Mouse (Mus musculus) left cerebral cortex, postnatal 14 days (tissue): ENCODE measurements around the gene Tcf20. TPM values are rescaled to one million over a fixed set of nuclear protein-coding genes. Genes with fewer than 3 reads are reported as not detected.

Experiments
- DNase-seq, 2 experiments: peaks; one replicate each; pipeline ENCODE4 v3.0.0; 2021 to 2022; ENCODE audit warnings: low spot score in 2 of 2, mixed read lengths in 1 of 2
- intact Hi-C: fragments of 180-260 bp; cut with DNase I; formaldehyde crosslinking; loops from one replicate; pipeline ENCODE4 v1.15.1; 2025
- total RNA-seq, 2 experiments: library from RNA; stranded (reverse); gene quantifications; 2 replicates each; pipeline ENCODE4 v1.2.3; 2021

Gene Tcf20
- total RNA-seq, 2 experiments from 2014 or later: 127 to 151 TPM

DNA sequence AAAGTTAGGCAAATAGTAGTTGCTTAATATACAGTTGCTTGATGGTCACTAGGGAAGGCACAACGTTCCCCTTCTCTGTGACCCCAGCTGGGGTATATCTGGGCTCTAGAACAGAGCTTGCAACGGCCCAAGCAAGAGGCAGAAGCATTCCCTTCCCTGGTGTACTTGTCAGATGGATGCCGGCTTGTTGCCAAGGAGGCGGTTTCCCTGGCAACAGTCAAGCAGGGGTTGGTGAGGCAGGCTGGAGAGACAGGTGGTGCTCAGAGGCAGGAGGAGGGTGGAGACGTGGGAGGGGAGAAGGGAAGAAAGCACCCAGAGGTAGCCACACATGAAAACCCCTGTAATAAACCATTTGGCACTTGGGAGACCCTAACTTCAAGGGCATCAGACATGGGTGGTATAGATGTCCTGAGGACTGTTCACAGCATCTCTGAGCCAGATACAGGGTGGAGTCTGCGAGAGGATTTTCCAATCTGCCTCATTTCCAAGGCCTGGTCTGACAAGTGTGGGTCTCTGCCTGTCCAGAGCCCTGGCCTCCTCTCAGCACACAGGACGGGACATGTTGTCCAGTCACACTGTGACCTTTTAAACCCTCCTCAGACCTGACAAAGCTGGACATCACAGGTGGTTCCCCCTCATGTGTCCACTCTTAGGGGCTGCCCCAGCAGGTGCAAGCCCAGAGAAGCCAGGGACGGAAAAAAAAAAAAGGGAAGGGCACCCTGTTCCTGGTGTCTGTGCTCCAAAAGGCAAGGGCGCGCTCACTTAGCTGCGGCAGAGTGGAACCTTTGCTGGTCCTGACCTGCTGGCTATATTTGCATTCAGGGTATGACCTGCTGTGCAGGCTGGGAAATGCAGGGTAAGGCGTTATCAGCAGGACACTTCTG is 15.2 kb upstream of the Tcf20 start:
- intact Hi-C loops: no loop called here
- DNase-seq: peak; percentile 93 to 96

DNA sequence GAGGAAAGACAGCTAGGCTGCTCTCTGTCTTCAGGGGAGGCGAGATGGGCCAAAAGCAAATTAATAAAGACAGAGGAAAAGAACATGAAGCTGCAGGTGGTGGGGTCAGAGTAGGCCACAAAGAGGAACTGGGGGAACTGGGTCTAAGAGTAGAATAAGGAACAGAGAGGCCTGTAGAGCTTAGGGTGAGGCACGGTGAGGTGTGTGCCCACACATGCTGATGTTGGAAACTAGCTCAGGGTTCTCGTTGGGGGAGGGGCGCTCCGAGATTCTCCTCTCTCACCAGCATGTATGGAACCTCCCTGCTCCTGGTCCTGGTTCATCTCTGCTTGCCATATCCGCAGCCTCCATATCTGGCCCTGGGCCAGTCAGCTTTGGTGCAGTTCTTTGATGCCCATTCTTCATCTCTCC is 11.1 kb upstream of the Tcf20 start:
- intact Hi-C loops: no loop called here
- DNase-seq: no peak

DNA sequence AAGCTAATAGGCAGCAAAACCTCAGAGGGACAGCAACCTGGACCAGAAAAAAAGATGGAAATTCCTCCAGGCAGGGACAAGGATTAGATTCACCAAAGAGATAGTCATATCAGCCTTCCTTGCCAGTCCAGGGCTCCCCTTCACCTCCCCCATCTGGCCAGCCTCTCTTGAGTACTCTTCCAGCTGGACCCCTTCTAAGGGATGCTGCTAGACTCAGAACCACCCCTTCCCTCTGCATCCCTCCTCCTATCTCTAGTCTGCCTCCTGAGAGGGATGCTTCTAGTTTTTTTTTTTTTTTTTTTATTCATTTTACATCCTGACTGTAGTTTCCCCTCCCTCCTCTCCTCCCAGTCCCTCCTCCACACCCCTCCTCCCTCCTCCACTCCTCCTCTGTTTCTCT is 8.8 kb upstream of the Tcf20 start:
- intact Hi-C loops: no loop called here
- DNase-seq: no peak

DNA sequence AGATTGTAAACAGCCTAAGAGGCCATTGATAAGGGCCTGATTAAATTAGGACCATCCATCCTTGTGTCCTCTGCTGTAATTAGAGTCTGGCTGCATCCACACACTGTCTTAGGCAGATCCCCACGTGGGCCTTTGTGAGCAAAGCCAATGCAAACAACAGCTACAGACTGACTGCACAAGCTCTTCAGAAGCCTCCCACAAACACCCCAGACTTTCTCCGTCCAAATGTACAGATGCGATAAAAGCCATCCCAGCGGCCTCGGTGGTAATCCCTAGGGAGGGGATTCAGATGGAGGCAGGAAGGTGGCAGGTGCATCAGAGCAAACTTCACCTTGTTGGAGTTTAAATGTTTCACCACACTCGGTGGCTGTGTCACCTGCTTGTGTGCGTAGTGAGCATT is 7.6 kb upstream of the Tcf20 start:
- peak; percentile 40 to 70 for DNase-seq
- intact Hi-C loops: no loop called here

DNA sequence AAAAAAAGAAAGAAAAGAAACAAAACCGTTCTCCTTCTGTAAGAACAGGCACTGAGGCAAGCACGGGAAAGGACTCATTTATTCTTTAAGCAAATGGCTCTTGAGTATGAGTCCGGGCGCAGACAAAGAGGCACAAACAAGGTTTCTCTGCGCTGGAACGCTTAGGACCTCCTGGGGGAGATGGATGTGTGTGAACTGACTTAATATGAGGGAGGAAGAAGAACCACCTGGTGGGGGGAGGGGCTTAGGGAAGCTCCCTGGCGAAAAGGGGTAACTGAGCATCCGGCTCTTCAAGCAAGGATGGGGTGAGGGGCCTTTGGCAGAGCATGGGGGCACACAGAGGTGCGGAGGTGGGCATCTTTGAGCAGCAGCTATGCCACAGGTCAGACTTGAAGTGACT is 5.2 kb upstream of the Tcf20 start:
- intact Hi-C loops: no loop called here
- DNase-seq: no peak

DNA sequence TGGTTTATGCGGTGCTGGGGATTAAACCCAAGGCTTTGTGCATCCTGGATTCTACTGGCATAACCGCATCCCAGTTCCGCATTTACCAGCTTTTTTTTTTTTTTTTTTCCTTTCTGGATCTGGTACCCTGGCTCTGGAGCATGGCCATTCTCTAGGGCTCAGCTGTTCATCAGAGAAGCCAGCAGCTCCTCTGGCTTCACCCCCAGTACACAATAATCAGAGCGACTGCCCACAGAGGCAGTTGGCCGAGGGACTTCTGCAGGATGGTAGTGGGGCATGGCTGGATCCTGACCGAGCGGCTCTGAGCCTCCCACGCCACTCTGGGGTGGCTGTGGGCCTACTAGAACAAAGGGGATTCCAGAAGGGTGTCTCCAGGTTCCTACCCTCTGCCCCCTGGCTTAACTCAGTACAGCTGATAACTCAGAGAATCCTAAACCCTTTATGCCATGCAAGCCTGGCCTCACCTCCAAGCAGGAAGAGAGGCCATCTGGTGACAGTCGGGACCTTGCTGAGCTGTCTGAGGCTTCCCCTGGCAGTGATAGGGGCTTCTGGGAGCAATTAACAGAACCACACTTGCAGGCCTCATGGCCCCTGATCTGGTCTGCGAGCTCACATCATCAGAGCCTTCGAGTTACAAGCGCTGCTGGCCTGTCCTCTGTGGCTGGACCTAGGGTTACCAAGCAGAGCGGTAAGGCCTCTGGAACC is 4.6 kb upstream of the Tcf20 start:
- intact Hi-C loops: no loop called here
- DNase-seq: no peak

DNA sequence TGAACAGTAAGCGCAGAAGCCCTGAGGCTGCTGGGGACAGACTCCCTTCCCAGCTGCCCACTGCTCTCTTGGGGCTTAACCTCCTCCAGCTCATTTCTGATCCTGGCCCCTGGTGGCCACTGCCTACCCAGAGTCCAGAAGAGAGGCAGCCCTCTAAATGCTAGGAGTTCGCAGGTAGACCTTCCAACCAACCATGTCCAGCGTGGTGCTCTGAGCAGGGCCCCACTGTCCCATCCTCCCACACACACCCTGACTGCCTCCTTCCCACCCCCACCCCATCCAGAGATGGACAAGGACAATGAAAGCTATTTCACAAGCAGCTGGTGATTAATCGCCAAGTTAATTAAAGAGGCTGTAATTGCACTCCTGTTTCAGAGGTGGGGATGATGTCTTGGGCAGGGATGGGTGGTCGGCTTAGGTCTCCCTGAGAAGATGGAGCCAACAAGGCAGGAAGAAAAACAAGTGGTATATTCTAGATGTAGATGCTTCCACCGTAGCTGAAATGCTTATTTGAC is 1.6 kb upstream of the Tcf20 start:
- no peak for DNase-seq
- intact Hi-C loops: no loop called here

DNA sequence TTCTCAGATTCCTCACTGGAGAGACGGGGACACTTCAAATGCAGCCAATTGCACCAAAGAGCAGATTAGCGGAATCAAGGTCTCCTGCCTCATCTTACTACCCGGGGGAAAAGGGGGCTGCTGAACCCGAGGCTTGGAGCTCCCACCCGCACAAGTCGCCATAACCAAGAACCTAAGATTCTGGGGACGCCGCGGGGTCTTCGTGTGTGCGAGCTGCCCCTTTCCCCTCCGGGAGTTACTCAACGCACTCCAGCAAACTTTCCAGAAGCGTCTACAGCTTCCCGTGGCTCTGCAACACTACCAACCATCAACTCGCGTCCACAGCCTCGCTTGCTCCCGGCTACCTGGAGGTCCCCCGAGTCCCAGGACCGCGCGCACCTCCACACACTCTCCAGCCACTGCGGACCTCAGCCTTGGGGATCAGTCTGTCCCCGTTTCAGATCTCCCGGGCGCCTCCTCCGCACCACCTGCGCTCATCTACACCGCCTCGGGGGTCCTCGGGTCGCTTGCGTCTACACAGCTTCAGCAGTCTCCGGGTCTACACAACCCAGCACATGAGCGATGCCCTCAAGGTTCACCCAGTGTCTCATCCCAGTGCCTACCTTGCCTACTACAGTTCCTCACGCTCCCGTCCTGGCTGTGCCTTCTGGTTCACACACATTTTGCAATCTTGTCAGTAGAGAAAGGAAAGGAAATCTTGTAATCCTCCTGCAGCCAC is 499 bp downstream of the Tcf20 start:
- DNase-seq: no peak
- intact Hi-C loops: no loop called here

DNA sequence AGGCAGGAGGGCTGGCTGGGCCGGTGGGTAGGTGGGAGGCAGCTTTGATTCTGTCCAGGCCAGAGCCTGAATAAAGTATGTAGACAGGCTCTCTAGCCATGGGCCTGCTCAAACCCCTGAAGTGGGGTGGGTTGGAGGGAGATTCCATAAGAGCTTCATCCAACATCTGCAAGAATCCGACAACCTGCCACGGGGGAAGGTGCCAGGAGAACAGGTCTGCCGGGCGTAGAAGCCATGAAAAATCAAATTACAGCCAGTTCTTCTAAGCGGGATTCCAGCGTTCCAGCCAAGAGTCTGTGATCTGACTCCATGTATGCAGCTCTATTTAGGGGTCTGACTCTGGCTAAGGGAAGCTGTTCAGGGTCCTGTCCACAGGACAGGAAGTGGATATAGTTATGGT is 3.1 kb downstream of the Tcf20 start:
- intact Hi-C loops: no loop called here
- no peak for DNase-seq

DNA sequence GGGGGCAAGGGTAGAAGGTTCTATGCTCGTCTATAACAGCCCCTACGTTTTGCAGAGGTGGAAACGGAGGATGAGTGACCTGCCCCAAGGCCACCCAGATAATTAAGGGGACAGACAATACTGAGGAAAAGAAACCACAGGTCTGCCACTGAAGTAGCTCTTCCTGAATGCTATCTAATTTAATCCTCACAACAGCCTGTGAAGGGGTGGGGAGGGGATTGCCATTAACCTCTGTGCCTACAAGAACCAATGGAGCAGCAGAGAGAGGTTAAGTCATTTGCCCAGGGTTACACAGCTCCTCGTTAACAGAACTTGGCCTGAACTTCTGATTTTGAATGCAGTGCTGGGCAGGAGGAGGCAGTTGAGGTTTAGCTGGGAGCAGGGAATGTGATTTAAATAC is 3.6 kb downstream of the Tcf20 start:
- no peak for DNase-seq
- intact Hi-C loops: no loop called here

DNA sequence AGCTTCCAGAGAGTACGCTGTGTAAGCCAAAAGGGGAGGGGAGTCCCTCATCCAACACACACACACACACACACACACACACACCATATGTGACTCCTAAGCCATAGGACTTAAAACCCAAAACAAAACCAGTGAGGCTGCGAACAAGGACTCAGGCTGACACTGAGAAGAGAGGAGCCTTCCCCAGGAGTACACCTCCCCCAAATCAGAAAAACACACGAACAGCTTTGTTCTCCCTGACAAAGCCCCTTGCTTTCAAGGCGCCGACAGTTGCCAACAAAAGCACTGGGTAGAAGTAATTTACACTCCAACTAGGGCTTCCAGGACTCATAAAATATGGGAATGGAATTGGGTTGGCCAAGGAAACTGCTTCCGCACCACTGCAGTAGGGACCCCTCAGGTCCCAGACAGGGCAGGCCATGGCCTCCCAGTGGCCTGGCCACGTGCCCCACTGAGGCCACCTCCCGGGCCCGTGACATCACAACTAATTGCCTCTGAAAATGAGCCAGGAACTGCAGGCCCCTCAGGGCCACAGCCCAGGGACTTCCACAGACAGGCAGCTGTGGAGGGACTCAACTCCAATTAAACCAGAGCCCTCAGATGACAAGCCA is 4.2 kb downstream of the Tcf20 start:
- peak in 1 of 2 experiments; percentile 76 for DNase-seq

DNA sequence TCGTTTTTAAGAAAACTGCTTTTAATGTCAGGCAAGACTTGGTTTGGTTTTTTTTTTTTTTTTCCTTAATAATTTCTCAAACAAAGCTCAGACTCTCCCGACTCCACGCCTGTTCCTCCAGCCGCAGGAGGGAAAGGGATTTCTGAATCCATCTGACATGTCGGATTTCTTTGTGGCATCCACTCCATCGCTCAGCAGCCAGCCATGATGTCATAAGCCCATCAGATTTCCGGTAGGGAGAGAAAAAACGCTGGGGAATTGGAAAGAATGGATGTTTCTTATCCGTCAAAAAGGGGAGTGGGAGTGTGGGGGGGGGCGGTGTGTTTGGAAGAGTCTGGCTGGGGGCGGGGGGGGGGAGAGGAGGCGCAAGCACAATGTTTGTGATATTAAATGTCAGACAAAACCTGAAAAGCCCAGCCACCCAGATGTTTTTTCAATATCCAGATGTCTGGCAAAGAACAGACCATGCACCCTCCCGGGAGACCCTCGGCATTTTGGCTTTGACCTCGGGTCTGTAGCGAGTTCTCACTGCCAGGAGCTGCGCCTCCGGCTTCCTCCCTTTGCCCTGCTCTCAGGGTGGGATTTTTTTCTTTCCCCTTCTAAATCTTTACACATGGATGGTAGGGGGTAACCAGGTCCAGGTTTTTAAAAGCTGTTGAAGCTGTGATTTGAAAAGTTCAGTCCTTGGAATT is 4.8 kb downstream of the Tcf20 start:
- no peak for DNase-seq

More for the DNA sequence above, 4.2 kb downstream of the Tcf20 start:
- intact Hi-C loops: no loop called here

DNA sequence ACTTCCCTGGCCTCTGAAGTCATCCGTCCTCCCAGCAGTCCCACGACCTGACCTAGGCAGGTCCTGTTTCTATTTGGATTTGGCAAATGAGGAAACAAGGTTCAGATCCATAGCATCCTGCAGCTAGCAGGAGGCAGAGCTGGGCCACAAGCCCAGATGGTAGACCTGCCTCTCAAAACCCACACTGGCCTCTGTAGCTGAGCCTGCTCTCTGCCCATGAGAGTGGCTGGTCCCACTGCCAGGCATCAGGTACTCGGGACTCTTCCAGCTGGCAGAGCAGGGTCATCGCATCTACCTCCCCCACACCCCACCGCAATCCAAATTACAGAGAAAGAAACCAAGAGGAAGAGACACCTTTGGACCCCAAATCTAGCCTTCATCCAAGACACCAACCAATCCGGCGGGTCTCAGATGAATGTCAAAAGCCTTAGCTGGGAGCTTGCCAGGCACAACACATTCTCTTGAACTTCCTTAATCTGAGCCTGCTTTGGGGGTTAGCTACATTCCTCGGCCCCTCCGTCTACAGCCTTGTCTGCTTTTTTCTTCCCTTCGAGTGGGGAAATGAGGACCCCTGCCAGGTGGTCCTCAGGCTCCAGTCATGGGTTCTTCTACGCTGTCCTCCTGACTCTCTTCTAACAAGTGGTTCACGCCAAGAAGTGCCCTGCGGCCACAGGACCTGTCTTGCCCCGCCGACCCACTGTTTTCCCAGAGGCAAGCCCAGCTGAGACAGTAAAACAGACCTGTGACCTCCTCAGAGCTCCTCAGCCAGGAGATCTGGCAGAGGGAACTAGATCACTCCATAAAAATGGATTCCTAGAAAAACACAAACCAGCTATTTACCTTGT is 5.8 kb downstream of the Tcf20 start:
- intact Hi-C loops: no loop called here

More for the DNA sequence above, 4.8 kb downstream of the Tcf20 start:
- intact Hi-C loops: no loop called here

DNA sequence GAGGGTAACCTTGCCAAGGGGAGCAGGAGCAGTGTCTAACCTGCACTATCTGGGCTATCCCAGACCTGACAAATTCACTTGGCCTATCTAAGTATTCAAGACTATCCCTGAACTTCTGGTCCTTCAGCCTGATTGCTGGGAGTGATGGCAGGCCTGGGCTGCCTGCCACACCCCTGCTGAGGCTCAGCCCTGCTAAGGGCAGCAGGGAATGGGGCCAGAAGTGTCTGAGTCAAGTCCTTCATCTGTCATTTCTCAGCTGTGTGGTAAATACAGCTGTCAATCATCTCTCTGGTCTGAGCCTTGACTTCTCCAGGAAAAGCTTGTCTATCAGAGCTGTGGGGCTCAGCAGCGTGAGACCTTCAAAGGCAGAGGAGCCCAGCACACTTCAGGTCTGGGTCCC is 8.1 kb downstream of the Tcf20 start:
- DNase-seq: no peak
- intact Hi-C loops: no loop called here

More for the DNA sequence above, 5.8 kb downstream of the Tcf20 start:
- DNase-seq: no peak

DNA sequence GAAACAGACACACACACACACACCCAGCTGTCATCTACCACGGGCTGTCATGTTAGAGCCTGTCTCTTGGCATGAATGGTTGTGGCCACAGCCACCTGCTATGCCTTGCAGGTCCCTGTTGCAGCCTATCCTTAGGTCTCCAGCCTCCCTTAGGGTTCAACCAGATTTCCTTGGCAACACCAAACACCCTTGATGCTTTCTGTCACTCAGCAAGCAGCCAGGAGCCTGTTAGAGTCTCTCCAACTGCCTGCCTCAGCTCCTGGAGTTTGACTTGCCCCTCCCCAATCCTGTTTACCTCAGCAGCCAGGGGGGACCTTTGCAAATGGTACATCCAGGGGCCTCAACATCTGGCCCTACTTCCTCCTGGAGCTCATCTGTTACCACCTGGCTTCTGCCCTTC is 13.2 kb downstream of the Tcf20 start:
- DNase-seq: no peak
- intact Hi-C loops: no loop called here

DNA sequence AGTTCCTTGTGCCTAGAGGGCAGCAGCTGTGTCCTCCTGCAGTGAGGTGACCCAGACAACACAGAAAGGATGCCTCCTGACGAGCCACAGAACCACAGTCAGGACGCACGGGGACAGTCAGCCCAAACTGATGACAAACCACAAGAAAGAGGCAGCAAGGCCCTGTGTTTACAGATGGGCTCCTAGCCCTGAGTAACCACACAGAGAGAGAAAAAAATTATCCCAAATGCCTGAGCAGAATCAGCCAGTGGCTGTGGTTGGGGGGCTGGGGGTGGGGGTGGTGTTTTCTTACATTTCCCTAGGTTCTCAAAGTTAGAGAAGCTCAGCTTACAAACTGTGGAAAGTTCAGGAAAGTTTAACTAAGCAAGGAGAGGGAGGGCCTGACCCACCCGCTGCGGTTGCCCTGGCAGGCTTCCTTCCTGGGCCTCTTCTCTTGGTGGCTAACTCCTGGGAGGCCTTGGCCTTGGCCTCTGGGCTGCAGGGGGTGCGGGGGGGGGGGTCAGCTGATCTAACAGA is 18.4 kb downstream of the Tcf20 start:
- intact Hi-C loops: loop anchor here (10.0 kb wide), 1 partner anchor 66 kb away; the partner anchor contains the start of gene Nfam1
- DNase-seq: no peak

DNA sequence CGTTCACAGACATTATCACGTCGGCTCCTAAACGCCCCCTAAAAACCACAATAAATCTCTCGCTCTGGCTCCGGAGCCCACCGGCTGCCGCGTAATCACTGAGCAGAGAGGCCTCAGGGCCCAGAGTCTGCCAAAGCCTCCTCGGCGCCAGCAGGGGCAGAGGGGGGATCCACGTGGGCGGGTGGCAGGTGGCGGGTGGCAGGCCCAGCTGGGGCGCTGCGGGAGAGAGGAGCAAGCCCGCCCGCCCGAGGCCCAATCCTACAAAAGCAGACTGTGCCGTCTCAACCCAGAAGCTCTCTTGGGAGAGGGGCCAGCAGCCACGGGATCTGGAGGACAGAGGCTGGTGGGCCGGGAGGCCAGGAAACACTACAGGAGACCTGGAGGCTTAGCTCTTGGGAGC is 19.2 kb downstream of the Tcf20 start:
- DNase-seq: peak in 1 of 2 experiments; percentile 72
- intact Hi-C loops: loop anchor here (10.0 kb wide), 1 partner anchor 66 kb away; the partner anchor contains the start of gene Nfam1

DNA sequence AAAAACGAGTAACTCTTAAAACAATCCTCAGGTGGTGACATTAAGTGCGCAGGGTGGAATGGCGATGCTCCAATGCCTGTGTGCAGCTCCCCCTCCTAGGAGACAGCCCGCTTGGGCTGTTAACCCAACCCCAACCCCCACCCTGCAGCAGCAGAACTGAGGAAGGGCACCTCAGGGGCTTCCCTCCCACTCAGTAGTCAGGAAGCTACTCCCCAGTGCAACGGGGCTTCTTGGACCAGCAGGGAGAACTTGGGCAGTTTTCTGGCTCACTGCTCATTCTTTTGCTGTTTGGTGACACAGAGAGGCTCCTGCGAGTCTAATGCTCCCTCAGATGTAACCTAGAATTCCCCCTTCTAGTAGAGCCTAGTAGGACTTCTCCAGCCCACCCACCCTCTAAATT is 19.7 kb downstream of the Tcf20 start:
- intact Hi-C loops: loop anchor here (10.0 kb wide), 1 partner anchor 67 kb away; the partner anchor contains the start of gene Nfam1
- DNase-seq: no peak
